Mouse (Mus musculus): ENCODE data around the gene Palld. TPM values are rescaled to one million over a fixed set of nuclear protein-coding genes. Genes with fewer than 3 reads are reported as not detected.

Palld gene
- total and polyA plus RNA-seq, 3 experiments = 0.33 TPM; not detected in 2

DNA sequence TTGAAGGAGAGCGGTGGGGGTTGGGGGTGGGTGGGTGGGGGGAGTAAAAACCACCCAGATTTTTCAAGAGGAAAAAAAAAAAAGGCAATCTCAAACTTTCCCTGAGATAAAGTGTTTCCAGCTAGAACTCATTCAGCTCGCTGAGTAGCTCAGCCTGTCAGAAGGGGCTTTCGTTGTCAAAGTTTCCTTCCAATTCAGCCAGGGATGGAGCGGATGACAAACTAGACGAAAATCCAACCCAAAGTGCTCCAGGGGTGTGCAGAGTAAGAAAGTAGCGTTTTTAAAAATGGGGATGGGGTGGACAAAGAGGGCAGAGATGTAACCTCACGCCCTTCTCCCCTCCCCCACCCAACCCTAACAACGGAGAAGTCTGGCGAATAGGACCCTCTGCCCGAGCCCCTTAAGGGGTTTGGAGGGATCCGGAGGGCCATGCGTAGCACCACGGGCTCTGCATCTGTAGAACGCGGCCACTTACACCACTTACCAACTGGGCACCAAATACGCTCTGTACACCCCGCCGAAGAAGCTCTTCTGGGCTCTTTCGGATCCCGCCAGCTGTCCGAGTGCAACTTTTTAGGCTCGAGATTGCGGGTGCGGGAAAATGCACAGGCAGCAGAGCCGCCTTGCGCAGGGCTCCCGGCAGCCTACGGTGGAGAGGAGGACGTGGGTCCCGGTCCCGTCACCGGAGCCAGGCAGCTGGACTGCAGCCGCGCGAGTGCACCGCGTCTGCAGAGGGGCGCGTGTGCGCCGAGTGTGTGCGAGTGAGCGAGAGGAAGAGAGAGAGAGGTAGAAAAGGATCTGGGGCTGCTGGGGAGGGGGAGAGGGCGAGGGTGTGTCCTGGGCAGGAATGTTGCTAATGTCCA is 142.9 kb downstream of the Palld start:
- Histone ChIP-seq H3K9me3 (replicated peaks) (no peaks in the 10 kb centered on the region), H3K36me3 (replicated peaks) (no peaks in the 10 kb centered on the region), H3K27me3 (ENCODE audit: insufficient read depth, low read length) (no peaks in the 10 kb centered on the region), H3K4me3 (ENCODE audit: low read depth, low read length) (no peak overlapping the region), H3K4me1 (ENCODE audit: insufficient read depth, low read depth, low read length) (no peaks in the 10 kb centered on the region)
- TF ChIP-seq GATA2 (IDR thresholded peaks at IDR 0.05; ENCODE audit: borderline replicate concordance, low read depth, low read length) (no peak), TAL1 (conservative IDR thresholded peaks at IDR 0.05; ENCODE audit: low read depth, low read length) (no peak), CTCF (IDR thresholded peaks at IDR 0.05; ENCODE audit: low read depth, low read length) (no peak)
- ATAC-seq (ENCODE audit: extremely low read depth, insufficient number of reproducible peaks, low FRiP score, poor library complexity, severe bottlenecking) = no peak
- DNase-seq (ENCODE audit: low spot score) = no peak

DNA sequence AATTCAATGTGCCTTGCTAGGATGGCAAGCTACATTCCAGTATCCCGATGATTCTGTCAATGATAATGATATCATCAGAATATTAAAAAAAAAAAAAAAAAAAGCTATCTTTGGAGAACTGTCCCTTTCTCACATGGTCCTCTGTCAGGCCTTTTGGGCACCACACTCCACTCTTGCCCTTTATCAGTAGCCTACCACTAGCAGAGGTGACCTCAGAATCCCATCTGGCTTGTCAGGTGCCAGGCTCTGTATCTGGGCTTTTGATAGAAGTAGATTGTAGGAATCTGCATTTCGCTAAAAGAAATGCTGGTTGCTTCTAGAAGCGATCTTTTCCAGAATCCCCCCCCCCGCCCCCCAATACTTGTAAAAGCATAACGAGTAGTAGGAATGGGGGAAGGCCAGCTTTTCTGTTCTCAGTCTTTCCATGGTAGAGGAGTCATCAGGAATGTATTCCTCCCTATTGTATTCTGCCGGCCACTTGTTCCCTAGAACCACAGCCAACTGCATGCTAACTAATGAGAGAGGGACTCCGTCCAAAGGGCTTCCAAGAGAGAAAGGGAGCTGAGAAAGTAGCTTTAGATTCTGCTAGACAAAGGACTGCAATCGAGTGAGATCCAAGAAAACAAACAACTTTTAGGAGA is 143.7 kb downstream of the Palld start:
- no peaks in the 10 kb centered on the region for H3K9me3 ChIP-seq (replicated peaks)
- no peak overlapping the region for H3K4me3 ChIP-seq (ENCODE audit: low read depth, low read length)
- TF ChIP-seq GATA1 (IDR thresholded peaks at IDR 0.05; ENCODE audit: borderline replicate concordance, low read length) = no peak
- TF ChIP-seq TAL1 (conservative IDR thresholded peaks at IDR 0.05; ENCODE audit: low read depth, low read length) = no peak
- TF ChIP-seq CTCF (IDR thresholded peaks at IDR 0.05; ENCODE audit: low read depth, low read length) = no peak
- no peak for TF ChIP-seq POLR2AphosphoS5 (IDR thresholded peaks at IDR 0.05; ENCODE audit: insufficient replicate concordance, low read depth, low read length)
- no peak for TF ChIP-seq GATA2 (IDR thresholded peaks at IDR 0.05; ENCODE audit: borderline replicate concordance, low read depth, low read length)
- DNase-seq (ENCODE audit: low spot score) (no peak), ATAC-seq (ENCODE audit: extremely low read depth, insufficient number of reproducible peaks, low FRiP score, poor library complexity, severe bottlenecking) (no peak)
- H3K4me1 ChIP-seq (ENCODE audit: insufficient read depth, low read depth, low read length) = no peaks in the 10 kb centered on the region
- H3K36me3 ChIP-seq (replicated peaks) = no peaks in the 10 kb centered on the region
- no peaks in the 10 kb centered on the region for H3K27me3 ChIP-seq (ENCODE audit: insufficient read depth, low read length)

DNA sequence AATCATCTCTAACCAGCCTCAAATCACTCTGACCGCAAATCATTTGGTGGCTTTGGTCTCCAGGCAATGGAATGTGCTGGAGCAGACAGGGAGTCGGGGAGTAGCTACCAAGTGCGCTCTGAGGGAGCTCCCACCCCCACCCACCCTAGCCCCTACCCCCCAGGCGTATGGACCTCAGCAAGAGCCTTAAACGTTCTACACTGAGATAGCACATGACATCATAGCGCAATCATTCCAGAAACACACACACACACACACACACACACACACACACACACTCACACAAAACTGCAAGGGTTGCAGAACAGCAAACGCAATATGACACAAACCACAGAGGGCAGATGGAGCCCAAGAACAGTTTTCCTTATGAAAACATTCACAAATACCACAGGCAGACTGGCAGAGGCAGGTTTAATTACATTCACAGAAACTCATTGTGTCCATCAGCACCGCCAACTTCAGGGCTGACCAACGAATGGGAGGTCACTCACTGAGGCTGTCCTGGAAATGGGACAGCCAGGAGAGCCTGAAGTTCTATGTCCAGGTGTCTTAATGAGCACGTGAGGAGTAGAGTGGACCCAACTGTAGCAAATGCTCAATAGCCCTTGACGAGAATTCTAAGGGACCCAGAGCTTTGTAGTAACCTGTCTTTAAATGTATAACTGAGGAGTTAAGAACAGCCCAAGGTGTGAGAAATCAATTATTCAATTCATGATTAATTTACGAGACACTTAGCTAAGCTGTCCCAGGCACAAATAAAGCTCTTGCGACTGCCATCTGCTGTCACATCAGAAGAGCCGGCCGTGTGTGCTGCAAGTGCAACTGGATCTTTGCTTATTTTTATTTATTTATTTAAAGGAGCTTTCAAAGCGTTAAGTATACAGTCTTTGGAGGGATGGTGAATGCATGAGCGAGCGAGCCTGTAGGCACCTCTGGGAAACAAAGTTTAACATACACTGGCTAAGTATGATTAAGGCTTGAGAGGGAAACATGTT is 145.2 kb downstream of the Palld start:
- DNase-seq (ENCODE audit: low spot score) (no peak), ATAC-seq (ENCODE audit: extremely low read depth, insufficient number of reproducible peaks, low FRiP score, poor library complexity, severe bottlenecking) (no peak)
- Histone ChIP-seq H3K4me3 (ENCODE audit: low read depth, low read length) (no peak overlapping the region), H3K27me3 (ENCODE audit: insufficient read depth, low read length) (no peaks in the 10 kb centered on the region), H3K4me1 (ENCODE audit: insufficient read depth, low read depth, low read length) (no peaks in the 10 kb centered on the region), H3K36me3 (replicated peaks) (no peaks in the 10 kb centered on the region), H3K9me3 (replicated peaks) (no peaks in the 10 kb centered on the region)
- TF ChIP-seq GATA1 (IDR thresholded peaks at IDR 0.05; ENCODE audit: borderline replicate concordance, low read length) = no peak
- TF ChIP-seq POLR2AphosphoS5 (IDR thresholded peaks at IDR 0.05; ENCODE audit: insufficient replicate concordance, low read depth, low read length) = no peak
- no peak for TF ChIP-seq CTCF (IDR thresholded peaks at IDR 0.05; ENCODE audit: low read depth, low read length)
- no peak for TF ChIP-seq TAL1 (conservative IDR thresholded peaks at IDR 0.05; ENCODE audit: low read depth, low read length)
- TF ChIP-seq GATA2 (IDR thresholded peaks at IDR 0.05; ENCODE audit: borderline replicate concordance, low read depth, low read length) = no peak

DNA sequence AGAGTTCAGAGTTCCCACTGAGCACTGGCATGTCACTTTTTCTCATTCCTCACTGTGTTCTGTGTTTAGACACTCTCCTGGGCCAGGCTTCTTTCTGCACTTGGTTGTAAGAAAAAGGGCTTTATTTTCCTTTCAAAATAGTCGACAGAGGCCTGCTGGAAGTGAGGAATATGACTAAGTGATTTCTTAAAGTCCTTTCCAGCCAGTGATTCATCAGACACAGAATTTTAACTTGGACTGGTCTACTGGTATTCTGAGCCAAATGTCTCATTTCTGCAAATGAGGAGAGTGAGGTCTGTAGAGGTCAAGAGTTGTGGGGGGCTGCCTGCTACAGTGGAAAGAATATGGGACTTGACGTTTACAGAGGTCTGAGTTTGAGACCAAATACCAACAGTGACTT is 147.3 kb downstream of the Palld start:
- Histone ChIP-seq H3K27me3 (ENCODE audit: insufficient read depth, low read length) (no peaks in the 10 kb centered on the region), H3K36me3 (replicated peaks) (no peaks in the 10 kb centered on the region), H3K4me1 (ENCODE audit: insufficient read depth, low read depth, low read length) (no peaks in the 10 kb centered on the region), H3K4me3 (ENCODE audit: low read depth, low read length) (no peak overlapping the region), H3K9me3 (replicated peaks) (no peaks in the 10 kb centered on the region)
- no peak for ATAC-seq (ENCODE audit: extremely low read depth, insufficient number of reproducible peaks, low FRiP score, poor library complexity, severe bottlenecking)
- no peak for TF ChIP-seq TAL1 (conservative IDR thresholded peaks at IDR 0.05; ENCODE audit: low read depth, low read length)
- TF ChIP-seq GATA2 (IDR thresholded peaks at IDR 0.05; ENCODE audit: borderline replicate concordance, low read depth, low read length) = no peak
- TF ChIP-seq CTCF (IDR thresholded peaks at IDR 0.05; ENCODE audit: low read depth, low read length) = no peak
- TF ChIP-seq GATA1 (IDR thresholded peaks at IDR 0.05; ENCODE audit: borderline replicate concordance, low read length) = no peak
- no peak for TF ChIP-seq POLR2AphosphoS5 (IDR thresholded peaks at IDR 0.05; ENCODE audit: insufficient replicate concordance, low read depth, low read length)
- DNase-seq (ENCODE audit: low spot score) = no peak

GRCm38 (mm10) chr8:61747070-61747469 is 155.4 kb downstream of the Palld start:
- DNase-seq (ENCODE audit: low spot score) (no peak), ATAC-seq (ENCODE audit: extremely low read depth, insufficient number of reproducible peaks, low FRiP score, poor library complexity, severe bottlenecking) (no peak)
- Histone ChIP-seq H3K4me1 (ENCODE audit: insufficient read depth, low read depth, low read length) (no peaks in the 10 kb centered on the region; the same call in 1 of the 2 replicates), H3K9me3 (replicated peaks) (no peaks in the 10 kb centered on the region), H3K36me3 (replicated peaks) (no peaks in the 10 kb centered on the region), H3K27me3 (ENCODE audit: insufficient read depth, low read length) (no peaks in the 10 kb centered on the region), H3K4me3 (ENCODE audit: low read depth, low read length) (no peak overlapping the region)
- no peak for TF ChIP-seq CTCF (IDR thresholded peaks at IDR 0.05; ENCODE audit: low read depth, low read length)
- no peak for TF ChIP-seq POLR2AphosphoS5 (IDR thresholded peaks at IDR 0.05; ENCODE audit: insufficient replicate concordance, low read depth, low read length)
- no peak for TF ChIP-seq GATA2 (IDR thresholded peaks at IDR 0.05; ENCODE audit: borderline replicate concordance, low read depth, low read length)
- no peak for TF ChIP-seq GATA1 (IDR thresholded peaks at IDR 0.05; ENCODE audit: borderline replicate concordance, low read length)
- TF ChIP-seq TAL1 (conservative IDR thresholded peaks at IDR 0.05; ENCODE audit: low read depth, low read length) = no peak
